Mouse (Mus musculus) monocyte, adult 2 months (primary cell): Measurements from ENCODE around the gene Camkmt.

Experiments used
- DNase-seq, 2 experiments: peaks; one replicate each; pipeline ENCODE4 v3.0.0; 2022; ENCODE audit warnings: low spot score in 2 of 2, low read depth in 1 of 2

The Camkmt gene

DNA sequence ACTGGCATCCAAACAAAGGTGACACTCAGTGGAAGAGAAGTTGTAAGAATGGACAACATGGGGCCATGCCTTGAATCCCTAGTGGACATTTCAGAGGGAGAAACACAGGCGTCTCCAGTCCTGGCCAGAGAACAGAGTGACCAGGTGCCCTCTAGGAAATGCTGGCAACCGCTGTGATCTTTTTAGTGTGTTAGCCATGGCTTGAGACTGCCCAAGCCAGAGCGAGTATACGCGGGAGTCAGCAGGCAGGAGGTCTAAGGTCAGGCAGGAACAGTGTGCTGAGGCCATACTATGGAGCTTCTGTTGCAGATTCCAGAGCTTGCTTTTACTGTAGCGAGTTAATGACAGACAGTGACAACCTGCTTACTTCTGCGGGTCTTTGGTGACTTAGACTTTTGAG is 270.7 kb downstream of the Camkmt start:
- no peak for DNase-seq

DNA sequence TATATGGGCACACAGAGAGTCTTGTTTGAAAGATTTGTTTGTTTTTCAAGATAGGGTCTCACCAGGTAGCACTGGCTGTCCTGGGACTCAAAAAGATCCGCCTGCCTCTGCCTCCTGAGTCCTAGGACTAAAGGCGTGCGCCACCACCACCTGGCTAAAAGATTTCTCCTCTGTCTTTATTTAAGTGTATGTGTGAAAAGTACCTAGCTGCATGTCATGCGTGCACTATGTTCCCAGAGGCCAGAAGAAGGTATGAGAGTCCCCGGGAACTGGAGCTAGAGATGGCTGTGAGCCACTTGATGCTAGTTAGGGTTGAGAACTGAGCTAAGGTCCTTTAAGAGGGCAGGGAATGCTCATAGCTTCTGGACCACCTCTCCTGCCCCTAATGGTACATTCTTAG is 277.0 kb downstream of the Camkmt start:
- DNase-seq: no peak

- DNase-seq: no peak
These were observed 278.4 kb downstream of the Camkmt start for GRCm38 (mm10) chr17:85368776-85369175.

DNA sequence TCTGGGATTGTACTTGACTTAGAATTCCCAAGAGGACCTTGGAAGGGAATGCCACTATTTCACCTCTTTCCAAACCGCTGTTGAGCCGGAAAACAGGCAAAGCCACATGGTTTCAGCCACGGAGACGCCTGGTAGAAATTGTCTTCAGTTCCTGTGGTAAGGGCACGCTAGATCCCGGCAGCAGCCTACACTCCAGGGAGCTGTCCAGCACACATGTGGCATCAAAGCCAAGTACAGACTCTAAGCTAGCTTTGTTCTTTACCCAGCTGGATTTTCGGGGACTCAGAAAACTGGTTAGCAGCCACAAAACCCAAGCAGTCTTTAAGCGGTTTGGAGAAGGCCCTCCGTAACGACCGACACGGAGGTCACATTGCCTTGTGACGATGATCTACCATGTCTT is 281.7 kb downstream of the Camkmt start:
- DNase-seq: no peak

GRCm38 (mm10) chr17:85372523-85372922 is 282.2 kb downstream of the Camkmt start:
- DNase-seq: no peak

DNA sequence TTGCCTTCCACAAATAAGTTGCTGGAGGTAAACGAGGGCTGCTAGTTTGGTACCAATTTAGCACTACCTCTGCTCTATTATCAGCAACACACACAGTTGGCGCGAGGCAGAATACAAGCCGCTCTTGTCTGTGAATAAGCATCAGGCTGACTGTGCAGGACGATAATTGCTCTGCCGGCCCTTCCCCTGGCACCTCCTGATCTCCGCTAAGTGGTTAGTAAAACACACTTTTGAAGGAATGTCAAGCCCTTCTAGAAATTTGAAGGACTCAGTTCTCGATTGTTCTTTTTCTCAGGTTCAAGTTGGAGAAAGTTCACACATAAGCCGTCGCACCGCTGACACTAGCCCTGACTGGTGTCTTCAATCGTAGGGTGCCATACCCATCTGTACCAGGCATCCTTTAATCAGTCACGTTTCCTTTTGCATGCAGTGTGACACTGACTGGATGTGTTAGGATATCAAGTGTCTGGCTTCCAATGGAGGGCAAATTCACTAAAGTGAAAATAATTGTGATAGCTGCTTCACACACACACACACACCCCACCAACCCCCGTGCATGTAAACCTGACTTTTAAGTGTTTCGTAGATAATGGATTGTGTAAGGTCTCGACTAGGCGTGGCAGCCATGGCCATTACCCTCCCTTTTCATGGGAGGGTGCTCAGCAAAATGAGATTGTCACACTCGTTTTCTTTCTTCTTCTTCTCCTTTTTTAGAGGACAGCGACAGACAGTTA is 283.9 kb downstream of the Camkmt start:
- DNase-seq: no peak

GRCm38 (mm10) chr17:85374834-85375176 is 284.5 kb downstream of the Camkmt start:
- no peak for DNase-seq

DNA sequence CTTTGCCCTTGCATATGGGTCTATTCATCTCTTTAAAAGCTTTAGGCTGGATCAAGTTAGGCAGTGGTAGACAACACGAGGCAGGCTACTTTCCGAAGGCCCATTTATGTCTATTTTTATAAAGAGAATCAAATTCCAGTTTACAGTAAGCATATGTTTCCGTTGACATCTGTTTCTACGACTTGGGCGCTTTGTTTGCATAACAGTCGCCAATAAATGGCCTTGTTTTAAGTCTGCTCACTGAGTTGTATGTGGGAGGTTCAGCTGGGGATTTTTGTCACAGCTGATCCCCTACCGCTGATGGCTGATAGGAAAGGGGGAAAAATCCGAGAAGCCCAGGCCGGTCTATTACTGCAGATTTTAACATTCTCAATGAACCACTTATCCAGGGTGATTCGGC is 285.2 kb downstream of the Camkmt start:
- DNase-seq: no peak

DNA sequence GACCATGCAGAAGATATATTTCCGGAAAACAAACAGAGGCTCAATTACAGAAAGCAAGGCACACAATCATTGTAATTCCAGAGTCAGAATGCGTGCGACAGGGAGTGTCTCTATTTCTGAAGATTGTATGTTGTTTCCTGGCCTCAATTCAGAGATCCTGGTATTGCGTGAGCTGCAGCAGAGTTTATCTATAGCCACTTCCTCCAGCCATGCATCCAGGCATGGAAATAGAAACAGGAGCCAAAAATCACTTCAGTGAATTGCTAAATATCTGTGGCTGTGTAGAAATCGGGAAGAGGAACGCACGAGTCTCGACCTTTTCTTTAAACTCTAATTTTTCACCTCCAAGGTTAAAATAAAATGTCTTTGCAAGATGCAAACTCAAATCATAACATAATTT is 287.1 kb downstream of the Camkmt start:
- DNase-seq: no peak

- DNase-seq: no peak
These were observed 288.7 kb downstream of the Camkmt start for GRCm38 (mm10) chr17:85379101-85379500.

- DNase-seq: no peak
These were observed 291.3 kb downstream of the Camkmt start for GRCm38 (mm10) chr17:85381578-85382223.

DNA sequence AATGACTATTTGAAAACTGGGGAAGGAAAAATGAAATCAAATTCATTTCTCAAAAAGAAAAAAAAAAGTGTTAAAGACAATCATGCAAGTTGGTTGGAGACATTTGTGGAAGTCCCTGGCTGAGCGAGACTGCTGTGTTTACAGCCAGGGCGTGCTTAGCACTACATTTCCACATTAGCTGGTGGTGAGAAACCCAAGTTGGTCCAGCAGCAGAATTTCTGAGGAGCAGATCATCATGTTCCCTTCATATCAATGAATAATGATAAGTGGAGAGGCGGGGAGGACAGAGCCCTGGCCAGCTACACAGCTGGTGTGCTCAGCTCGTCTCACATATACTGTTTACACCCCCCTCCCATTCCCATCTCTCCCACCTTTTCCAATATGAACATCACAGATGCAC is 292.0 kb downstream of the Camkmt start:
- no peak for DNase-seq

DNA sequence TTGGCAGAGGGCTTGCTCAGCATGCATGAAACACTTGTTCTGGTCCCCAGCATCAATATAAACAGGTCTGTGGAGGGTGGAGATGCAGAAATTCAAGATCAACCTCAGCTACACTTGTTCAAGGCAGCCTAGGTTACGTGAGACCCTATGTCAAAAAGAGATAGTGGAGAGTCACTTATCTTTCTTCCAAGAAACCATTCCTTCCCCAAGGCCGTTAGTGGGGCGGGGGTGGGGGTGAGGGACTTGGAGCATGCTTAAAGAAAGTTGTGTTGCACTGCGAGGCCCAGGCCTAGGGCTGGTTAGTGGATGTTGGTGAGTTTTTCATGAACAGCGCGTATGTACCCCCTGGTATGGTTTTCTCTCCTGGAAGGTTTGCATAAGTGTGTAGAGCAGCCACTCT is 292.6 kb downstream of the Camkmt start:
- no peak for DNase-seq

DNA sequence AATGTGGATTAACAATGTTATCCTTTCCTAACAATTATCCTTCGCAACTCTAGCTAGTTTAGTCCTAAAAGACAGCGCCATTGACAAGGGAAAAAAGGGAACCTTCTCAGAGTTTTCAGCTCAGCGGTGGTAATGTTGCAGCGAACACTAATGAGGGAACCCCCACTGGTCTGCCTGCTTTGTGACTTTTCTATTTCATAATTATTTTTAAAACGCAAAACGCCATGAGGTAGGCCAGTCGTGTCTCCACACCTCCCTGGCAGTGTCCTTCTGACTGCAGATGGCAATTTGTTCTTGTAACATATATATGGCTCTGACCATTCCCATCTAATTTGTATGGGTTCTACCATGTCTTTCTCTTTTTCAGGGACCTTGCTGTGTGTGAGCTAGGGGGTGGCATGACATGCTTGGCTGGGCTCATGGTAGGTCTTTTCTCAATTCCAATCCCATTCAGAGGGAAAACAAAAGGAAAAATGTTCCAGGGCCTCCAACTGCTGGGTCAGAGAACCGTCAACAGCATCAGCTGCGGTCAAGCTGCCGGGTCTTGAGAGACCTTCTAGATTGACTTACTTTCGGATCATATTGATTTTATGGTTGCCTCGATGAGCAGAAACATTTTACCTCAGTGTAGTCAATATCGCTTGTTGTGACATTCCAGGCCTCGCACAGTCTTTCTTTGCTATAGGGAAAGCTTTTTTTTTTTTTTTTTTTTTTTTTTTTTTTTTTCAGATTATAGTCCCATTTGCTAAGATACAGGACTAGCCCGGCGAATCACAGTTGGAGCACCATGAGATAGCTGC is 302.9 kb downstream of the Camkmt start:
- DNase-seq: no peak

GRCm38 (mm10) chr17:85393891-85394321 is 303.6 kb downstream of the Camkmt start:
- no peak for DNase-seq

- peak; percentile 27 to 37 for DNase-seq
These were observed 305.1 kb downstream of the Camkmt start for GRCm38 (mm10) chr17:85395502-85395901.

DNA sequence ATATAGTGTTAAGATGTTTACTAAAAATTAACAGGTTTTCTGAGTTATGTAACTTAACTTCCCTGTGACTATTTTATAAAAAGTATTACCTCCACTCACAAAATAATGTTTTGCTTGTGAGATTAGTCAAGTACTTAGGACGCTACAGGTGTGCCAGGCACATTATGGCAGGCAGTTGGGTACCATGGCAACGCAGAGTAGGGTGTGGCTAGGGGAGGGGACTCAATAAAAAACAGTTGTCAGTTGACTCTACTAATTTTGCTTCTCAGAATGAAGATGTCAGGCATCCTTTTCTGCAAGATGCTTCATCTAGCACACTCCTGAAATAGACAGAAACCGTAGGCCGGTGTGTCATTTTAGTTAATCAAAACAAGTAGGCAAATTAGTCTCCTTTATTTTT is 310.4 kb downstream of the Camkmt start:
- no peak for DNase-seq

DNA sequence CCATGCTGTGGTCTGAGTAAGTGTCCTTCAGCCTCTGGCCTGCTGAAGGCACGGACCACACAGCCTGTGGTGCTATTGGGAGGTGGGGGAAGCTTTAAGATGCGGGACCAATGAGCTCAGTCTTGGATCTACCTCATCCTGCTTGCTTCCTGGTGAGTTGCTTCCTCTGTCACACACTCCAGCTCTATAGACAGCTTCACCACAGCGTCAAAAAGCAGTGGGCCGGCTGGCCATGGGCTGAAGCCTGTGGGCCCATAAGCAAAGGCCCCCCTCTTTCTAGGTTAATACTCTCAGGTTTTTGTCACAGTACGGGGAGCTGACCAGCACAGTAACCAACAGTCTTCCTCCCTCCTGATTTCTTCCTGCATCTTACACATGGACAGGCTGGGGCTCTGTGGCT is 314.8 kb downstream of the Camkmt start:
- no peak for DNase-seq

GRCm38 (mm10) chr17:85406195-85406594 is 315.8 kb downstream of the Camkmt start:
- DNase-seq: no peak

- no peak for DNase-seq
These were observed 338.5 kb downstream of the Camkmt start for GRCm38 (mm10) chr17:85428831-85429230.

GRCm38 (mm10) chr17:85432923-85433322 is 342.6 kb downstream of the Camkmt start:
- DNase-seq: no peak

DNA sequence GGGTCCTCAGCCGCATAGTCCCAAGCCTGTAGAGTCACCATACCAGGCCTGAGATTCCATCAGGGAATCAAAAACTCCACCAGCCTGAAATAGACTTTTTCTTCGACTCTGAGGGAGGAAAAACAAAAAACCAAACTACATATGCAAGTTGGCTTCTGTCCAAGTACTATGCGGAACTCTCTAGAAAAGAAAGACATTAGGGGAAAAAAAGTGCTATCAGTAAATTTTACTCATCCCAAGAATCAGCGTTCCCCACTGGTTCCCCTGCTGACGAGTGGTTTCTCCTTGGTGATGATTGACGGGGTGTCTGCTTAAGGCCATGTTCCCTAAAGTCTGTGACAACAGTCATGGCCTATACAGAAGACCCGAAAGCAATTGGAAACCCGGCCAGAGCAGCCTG is 352.7 kb downstream of the Camkmt start:
- no peak for DNase-seq
